Mouse (Mus musculus): ENCODE data around the gene Usp22.

DNA sequence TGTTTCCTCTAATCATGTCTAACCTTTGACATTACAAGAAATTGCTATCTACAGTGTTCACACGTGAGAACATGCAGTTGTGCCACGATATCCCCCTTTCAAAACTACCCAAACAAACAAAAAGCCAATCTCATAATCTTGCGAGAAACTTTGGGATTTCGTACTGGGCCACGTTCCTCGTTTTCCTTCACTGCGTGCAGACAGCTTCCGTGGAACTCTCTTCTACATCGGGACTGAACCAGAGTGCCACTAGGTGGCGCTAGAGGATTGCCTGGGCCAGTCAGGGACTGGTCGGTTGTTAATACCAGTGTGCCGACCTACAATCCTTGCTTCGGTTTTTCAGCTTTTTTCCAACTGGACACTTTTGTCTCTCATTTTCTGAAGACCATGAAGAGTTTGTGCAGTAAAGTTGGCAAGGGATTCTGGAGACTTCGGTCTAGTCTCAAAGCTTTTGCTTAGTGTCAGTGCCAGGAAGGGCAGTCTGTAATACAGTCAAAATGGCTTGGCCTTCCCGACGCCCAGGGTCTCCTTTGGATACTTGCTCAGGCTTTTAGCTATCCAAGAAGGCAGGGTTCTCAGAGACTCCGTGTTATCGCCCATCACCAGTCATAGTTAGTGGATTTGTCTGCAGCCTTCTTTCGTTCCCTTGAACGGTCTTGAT lies 70.5 kb downstream of the Usp22 start:
- TF ChIP-seq TAL1 (IDR thresholded peaks at IDR 0.05; ENCODE audit: low read length), result no peak
- no peak for TF ChIP-seq GATA1 (IDR thresholded peaks at IDR 0.05; ENCODE audit: low read length)
